Mouse (Mus musculus): ENCODE data around the gene Gsk3b.
"Not testable (repeated sequence)": the region's sequence is repeated elsewhere in the genome, so short reads cannot be mapped to it uniquely, and the experiment has no call there.

Gene Gsk3b

DNA sequence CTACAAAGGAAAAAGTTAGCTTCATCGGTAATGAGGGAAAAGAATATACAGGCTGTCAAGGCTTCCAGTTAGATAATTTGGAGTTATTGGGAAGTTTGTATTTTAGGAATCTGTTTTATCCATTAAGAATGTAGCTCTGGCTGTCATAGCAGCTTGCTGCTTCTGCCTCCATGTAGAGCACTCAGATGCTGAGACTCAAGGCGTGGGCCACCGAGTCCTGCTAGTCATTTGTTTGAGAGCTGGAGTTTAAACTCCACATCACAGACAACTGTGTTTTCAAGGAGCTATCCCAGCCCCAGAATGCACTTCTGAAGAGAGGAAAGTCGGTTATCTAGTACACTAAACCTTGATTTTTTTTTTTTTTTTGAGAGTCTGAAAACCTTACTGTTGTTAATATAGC, 101.2 kb downstream of the Gsk3b start:
- no peak for DNase-seq (ENCODE audit: low spot score)

DNA sequence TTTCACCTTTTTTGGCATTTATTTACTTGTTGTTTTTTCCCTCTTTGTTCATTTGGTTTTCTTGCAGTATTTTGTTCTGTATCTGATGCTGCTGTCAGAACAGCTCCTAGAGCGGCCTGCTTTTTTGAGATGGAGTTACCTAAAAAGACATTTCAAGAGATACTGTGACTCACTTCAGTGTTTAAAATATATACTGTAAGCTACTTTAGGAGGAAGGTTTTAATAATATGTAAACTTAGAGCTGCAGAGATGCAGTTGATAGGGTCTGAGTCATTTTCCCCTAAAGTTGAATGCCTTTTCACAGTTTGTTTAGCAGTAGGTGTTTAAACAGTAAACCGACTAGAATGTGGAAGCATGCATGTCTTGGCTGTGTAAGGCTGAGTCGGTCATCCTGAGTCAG, 101.7 kb downstream of the Gsk3b start:
- no peak for DNase-seq (ENCODE audit: low spot score)

DNA sequence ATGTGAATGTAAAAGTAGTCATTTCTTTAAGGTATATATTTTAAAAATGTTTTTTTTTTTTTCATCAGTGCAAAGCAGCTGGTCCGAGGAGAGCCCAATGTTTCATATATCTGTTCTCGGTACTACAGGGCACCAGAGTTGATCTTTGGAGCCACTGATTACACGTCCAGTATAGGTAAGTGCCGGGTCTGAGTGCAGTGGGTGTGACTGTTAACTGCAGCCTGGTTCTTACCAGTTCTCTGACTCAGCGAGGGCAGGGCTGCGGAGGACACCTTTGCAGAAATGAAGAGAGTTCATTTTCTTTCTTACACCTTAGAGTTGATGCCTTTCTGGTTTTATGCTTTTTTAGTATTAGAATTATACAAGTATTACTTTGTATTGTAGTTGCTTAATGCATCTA, 102.7 kb downstream of the Gsk3b start:
- no peak for DNase-seq (ENCODE audit: low spot score)

DNA sequence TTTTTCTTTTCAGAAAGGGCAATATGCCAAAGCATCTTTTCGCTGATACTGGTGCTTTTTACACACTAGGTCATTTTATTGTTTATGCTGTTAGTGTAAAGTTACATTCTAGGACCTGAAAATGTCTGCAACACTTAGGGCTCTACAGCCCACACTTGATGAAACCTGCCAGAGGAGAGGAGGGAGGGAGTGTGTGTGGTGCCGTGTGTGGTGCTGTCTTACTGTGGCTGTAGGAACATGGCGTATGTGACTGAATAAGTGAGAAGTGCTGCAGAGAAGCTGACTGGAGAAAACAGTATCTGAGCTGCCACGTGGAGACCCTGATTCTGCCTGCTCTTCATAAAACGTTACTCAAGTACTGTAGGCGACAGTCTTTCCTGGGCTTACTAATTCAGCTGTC, 103.8 kb downstream of the Gsk3b start:
- DNase-seq (ENCODE audit: low spot score): no peak

DNA sequence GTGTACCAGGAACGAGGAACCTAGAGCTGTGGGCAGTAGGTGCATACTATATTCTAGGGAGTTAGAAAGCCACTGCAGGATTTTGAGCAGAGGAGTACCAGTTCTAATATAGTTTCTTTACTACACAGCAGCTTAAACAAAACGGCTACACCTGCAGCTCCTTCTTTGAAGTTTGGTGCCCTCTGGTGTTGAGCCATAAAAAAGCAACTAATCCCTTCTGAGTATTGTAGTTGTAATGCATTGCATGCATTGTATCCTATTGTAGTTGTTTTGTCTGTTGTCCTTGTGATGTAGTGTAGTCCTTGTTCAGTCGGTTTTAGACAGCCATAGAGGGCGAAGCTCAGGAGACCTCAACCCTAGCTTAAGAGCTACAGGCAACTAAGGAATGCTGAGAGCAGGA, 108.5 kb downstream of the Gsk3b start:
- no peak for DNase-seq (ENCODE audit: low spot score)

DNA sequence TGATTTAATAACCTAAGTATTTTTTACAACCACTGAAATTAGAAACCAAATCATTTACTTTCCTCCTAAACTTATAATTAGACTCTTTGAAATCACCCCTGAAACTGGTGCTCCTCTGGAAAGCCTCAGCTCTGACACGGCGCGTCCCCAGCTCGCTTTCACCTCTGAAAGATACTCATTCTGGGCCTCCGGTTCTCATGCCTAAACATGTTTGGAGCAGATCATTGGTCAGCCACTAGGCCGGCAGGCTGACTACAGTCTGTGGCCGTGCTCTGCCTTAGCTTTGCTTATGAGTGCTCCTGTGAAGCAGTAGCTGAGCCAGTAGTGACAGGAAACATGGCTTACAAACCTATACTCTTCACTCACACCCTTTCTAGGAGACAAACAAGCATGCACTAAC, 116.5 kb downstream of the Gsk3b start:
- no peak for DNase-seq (ENCODE audit: low spot score)

DNA sequence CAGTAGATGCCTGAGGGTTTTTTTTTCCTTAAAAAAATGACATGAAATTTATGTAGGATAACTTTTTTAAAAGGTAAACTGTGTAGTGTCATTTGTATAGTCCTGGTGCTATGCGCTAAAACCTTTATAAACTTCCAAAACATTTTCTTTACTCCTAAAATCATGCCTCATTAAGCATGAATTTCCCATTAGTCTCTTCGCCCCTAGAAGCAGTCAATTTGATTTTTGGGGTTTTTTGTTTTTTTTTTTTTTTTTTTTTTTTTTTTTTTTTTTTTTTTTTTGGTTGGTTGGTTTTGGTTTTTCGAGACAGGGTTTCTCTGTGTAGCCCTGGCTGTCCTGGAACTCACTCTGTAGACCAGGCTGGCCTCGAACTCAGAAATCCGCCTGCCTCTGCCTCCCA, 133.7 kb downstream of the Gsk3b start:
- DNase-seq (ENCODE audit: low spot score): not testable (repeated sequence)

DNA sequence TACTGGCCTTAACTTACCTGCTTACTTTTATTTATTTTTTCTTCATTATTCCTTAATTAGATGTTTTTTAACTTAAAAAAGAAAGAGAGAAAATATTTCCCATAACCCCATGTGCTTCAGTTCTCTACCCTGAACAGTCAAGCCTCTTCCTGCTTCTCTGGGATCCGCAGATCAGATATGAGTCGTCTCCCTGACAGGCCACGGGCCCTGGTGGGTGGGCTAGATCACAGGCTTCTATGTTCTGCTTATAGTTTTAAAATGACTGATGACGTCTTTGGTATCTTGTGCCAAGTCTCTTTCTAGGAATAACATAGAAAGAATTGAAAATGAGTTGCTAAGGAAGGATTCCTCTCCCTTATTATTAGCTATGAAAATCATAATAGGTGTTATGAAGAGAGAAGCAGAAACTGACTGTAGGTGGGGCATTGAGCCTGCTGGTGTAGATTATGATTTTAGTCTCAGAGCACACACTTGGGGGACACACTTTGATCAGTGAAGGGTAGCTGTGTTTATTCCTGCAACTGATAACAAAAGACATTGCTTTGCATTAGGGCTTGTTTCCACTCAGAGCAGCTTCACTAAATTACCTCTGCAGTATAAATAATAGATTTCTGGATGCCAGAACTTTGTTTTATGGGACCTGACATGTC, 148.3 kb downstream of the Gsk3b start:
- DNase-seq (ENCODE audit: low spot score): no peak

DNA sequence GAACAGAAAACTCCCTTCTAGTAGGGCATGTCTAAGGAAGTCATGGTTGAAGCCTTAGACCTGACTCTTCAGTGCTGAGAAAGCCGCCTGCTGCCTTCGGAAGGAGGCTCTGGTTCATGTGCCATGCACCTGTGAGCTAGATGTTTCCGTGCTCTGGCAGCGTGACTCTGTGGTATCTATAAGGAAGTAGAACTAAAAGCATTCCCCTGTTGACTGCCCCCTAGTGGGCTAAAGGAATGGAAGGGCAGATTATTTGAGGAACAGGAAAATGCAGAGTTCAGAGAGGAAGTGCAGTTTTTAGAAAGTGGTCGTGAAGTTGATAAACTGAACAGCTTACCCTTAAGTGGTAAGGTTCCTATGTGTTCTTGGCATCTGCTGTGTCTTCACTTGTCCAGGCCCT, 150.9 kb downstream of the Gsk3b start:
- DNase-seq (ENCODE audit: low spot score): no peak

DNA sequence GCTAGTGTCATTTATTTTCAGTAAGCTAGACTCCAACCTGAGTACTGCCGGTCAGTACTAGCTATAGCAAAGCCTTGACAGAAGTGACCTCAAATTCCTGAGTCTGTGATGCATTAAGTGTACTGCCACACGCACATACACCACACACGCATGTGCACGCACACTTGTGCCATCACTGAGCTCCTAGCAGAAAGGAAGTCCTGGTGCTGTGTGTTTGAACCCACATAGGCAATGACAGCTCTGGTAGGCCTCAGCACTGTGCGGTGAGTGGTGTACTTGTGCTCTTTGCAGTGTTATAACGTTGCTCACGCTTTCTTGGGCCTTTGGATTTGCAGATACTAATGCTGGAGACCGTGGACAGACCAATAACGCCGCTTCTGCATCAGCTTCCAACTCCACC, 151.4 kb downstream of the Gsk3b start:
- DNase-seq (ENCODE audit: low spot score): no peak

DNA sequence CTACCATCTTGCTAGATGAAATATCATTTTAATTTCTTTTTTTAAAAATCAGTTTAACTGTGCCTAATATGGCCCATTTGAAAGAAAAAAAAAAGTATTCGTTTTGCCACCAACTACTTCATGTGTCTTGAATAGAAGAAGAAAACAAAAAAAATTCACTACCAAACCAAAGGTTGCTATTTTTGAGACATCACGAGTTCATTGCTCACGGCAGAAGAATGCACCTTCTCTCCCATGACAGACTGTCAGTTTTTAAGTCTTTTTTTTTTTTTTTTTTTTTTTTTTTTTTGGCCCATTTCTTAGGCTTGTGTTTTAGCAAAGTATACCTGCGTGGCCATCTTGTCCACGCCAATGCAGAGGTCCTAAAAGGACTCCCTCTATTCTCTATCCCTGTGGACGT, 155.3 kb downstream of the Gsk3b start:
- no peak for DNase-seq (ENCODE audit: low spot score)

DNA sequence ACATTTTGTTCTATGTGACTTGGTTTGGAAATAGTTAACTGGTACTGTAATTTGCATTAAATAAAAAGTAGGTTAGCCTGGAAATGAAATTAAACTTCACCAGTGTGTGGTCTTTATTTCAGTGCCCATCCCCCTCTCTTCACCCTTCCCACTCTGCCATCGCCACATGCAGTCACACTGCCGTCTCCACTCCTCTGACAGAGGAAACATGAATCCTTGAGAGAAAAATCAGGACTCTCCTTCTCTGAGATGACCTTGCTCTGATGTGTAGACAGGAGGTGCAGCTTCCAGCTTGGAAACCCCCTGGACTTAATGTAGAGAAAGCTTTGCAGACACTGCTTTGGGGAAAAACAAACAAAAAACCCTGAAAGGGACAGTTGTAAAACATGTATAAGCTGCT, 156.6 kb downstream of the Gsk3b start:
- no peak for DNase-seq (ENCODE audit: low spot score)

DNA sequence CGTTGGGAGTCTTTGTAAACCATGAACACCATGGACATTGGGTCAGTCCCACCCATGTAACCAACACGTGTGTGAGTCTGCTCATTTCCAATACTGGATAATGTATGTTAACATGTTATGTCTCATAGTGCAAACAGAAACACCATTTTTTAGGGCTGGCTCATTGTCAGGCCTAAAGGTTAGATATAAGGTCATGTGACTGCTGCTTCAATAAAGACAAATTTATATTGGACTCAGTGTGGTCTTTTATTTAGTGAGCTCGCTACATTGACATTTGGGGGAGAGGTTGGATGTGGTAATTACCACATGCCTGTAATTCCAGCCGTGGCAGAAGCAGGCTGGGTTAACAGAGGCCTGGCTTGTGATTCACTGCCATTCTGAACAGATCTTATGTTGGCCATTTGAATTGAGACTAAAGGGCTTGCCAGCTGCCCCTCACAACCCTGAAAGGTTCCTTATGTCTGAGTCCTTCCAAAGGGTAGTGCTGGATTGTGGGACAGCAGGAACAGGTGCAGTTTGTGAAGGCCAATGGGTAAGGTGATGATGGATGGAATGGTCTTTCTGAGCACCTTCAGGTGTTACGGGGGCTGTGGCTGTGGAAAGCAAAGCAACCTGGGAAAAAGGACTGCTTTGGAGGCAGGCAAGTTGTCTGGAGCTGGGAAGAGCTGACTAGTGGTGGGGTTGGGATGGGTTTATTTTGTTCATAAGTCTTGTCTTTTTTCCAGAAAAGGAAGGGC, 157.2 kb downstream of the Gsk3b start:
- DNase-seq (ENCODE audit: low spot score): no peak

DNA sequence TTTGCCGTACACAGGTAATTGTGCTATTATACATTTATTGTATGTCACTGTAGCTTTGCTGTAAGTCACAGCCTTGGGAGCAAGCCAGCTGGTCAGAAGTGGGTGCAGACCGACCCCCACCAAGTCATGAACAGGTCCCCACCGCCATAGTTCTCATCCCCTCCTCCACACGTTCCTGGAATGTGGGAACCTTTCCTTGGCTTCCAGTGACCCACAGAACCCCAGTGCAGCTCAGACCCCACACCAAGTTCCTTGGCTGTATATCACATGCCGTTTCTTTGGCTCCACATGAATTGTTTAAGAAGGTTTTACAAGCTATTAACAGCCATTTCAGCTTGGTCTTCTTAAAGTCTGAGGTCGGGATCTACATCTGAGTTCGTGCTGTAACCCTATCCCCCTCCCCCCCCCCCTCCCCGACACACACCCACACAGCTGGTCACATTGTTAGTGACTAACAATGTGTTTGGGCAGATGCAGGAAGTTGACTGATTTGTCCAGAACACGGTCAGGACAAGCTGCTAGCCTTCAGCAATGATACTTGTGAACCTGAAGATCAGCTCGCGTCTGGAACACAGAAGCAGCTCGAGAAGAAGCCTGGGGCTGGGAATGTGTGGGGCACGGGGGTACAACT, 159.6 kb downstream of the Gsk3b start:
- DNase-seq (ENCODE audit: low spot score): no peak

DNA sequence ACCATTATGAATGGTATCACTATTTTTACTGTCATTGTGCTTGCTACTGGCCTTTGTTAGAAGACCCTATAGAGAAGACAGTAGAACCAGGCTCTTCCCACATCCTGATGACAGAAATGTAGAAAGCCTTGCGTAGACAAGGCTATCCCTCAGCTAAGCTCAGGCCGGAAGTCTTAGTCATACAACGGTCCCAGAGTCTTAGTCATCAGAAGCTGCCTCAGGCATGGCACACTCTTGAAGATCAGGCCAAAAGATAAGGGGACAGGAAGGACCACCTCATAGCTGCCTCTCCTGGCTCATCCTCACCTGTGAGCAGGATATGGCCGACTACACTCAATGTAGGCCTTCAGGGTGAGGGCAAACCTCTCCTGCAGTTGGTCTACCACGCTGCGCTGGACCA, 161.7 kb downstream of the Gsk3b start:
- no peak for DNase-seq (ENCODE audit: low spot score)

DNA sequence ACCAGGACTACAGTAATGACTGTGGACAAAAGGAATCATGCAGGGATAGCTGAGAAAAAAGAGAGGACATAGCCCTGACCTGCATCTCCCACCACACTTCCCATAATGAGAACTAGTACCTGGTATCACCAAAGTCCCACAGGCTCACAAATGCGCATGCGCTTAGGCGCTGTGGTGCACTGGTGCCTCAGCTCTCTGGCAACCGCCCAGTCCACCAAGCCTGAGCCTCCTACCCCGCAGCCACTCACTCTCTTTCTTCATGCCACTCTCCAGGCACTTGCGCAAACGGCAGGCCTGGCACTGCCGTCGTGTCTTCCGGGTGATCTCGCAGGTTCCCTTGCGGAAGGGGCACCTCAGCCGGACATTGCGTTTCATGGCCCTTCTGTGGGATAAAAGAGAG, 165.2 kb downstream of the Gsk3b start:
- DNase-seq (ENCODE audit: low spot score): no peak

DNA sequence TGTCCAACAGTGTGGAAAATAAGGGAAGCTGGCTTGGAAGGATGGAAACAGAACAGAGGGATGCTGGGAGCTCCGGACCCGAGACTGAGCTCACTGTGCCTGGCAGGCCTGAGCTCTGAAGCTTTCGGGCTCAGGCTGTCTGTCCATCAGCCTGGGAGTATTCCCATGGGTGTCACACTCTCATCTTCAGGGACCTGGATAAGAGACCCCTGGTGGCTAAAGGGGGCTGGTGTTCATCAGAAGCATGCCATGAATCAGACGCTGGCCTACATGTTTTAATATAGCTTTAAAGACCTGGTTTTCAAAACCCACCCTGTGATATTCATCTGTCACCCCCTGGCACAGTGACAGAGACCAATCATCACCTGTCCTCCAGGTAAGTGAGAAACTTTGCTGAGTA, 166.3 kb downstream of the Gsk3b start:
- no peak for DNase-seq (ENCODE audit: low spot score)

DNA sequence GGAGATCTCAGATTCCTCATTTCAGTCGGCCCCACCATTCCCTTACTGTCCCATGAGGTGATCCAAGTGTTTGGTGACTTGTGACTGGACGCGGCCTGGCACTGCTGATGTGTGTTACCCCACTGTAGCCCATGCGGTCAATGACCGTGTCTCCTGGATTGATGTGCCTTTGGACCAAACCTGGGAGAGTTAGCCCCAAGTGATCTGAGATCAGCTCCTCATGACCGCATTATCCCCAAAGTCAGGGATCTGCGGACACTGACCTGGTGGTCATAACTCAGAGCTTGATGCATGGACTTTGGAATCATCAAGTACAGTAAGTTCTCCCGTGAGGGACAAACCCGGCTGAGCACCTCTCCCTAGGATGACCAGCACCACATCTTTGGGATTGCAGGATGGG, 167.1 kb downstream of the Gsk3b start:
- no peak for DNase-seq (ENCODE audit: low spot score)

DNA sequence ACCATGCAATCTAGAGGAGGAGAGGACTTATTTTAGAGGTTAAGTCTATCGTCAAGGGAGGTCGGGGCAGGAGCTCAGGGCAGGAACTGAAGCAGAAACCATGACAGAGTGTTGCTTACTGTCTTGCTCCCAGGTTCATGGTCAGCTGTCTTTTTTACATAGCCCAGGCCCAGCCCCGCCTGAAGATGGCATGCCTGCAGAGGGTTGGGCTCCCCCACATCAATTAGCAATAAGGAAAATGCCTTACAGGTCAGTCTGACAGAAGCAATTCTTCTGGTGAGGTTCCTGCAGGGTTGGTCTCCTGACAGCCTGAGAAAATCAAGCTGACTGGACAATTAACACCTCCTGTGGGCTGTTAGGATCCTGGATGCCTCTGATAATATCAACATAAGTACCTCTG, 182.8 kb downstream of the Gsk3b start:
- DNase-seq (ENCODE audit: low spot score): no peak

DNA sequence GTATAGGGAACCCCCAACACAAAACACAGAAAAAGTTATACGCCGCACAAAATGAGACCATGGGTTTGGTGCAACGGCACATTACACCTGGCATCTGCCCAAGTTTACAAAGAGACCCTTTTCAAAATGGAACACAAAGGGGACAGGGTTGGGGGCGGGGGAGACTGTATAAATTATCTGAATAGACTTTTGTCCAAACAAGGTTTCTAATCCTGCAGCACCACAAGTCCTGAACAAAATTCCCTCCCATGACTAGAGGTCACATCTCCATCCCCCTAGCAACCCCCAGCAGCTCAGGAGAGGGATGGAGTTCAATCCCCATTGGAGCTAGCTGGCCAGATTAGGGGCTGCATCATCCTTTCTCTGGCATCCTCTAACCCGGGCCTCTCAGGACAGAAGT, 183.7 kb downstream of the Gsk3b start:
- DNase-seq (ENCODE audit: low spot score): no peak

DNA sequence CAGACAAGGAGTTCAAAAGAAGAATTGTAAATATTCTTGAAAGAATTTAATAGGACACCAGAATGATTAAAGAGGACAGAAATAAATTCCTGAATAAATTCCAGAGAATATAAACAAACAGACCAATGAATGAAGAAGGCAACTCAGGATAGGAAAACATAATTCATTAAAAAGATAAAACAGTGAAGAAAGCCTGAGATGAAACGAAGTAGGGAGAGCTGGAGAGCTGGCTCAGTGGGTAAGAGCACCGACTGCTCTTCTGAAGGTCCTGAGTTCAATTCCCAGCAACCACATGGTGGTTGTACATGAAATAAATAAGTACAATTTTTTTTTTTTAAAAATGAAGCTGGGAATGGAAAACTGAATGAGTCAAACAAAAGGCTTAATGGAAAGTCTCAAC, 185.9 kb downstream of the Gsk3b start:
- DNase-seq (ENCODE audit: low spot score): no peak

DNA sequence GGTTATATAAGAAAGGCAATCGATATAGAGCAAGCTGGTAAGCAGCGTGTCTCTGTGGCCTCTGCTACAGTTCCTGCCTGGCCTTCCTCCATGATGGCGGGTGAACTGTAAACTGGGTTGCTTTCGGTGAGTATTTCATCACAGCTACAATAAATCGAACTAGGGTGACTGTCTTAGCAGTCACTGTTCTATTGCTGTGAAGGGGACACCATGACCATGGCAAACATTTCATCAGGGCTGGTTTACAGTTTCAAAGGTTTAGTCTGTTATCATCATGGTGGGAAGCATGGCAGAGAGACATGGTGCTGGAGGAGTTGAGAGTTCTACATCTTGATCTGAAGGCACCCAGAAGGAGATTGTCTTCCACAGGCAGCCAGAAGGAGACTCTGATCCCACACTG, 191.0 kb downstream of the Gsk3b start:
- DNase-seq (ENCODE audit: low spot score): no peak

DNA sequence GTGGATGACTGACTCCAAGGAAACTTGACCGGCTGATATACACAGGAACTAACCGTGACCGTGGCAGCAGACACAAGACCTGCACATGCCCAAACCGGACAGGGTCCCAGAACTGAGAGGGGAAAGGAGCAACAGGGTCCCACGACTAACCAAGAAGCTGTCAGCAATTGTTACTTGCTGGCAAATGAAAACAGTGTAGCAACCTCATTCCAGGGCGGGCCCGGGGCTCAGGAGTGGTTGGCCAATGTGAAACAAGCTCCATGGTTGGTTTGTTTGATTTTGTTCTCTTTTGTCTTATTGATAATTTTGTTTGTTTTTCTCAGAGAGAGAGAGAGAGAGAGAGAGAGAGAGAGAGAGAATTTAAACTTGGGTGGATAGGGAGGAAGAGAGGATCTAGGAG, 192.2 kb downstream of the Gsk3b start:
- DNase-seq (ENCODE audit: low spot score): no peak
